Mouse (Mus musculus) R1 (cell line): ENCODE results near the gene Snapc4.

Experiments
- DNase-seq: peaks from one replicate; pipeline ENCODE4 v3.0.0-alpha.2; 2018; ENCODE audit warnings: low read depth, low spot score

Gene Snapc4

DNA sequence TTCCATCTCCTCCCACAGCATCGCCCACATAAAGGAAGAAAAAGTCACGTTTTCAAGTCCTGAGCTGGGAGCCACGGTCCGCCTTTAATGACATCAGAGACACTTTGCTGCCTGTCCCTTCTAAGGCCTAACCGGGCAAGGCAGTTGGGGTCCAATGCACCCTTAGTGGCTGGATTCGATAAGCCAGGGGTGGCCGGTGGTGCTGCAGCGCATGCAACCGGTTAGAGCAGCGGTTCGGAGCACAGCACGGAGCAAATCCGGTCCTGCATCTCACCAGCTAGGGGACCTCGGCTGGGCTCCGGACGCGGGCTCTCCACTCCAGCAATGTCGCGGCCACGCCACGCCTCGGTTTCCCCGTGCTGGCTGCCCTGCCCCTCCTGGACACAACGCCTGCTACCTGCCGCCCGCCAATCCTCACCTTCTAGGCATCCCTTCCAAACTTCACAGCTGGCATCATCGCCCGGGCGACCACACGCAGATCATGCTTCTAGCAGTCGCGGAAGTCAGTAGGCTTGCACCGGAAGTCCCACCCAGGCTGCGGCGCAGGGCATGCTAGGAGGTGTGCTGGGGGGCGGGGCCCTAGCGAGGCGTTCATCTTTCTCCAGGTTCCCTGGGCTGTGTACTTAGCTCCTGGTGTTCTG is at the start of gene Snapc4:
Gene Snapc4, minus strand, starts transcription at position 523 of the 641 bp plus-strand sequence.
- DNase-seq = peak; percentile 95

DNA sequence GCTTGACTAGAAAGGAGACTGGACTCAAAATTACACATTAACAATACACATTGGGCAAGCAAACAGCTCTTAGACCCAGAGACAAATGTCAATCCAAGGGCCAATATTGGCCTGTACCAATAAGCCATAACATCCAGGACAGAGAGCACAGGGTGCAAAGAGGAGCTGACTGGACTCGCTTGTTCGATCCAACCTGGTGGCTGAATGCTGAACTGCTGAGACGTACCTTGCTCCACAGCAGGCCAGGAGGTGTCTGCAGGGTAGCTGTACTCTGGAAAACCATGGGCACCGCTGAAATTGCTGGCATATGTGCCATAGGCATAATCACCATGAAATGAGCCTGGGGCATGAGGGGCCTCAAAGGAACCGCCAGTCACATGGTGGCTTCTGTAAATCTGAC is 49.4 kb upstream of the Snapc4 start:
- DNase-seq = no peak

DNA sequence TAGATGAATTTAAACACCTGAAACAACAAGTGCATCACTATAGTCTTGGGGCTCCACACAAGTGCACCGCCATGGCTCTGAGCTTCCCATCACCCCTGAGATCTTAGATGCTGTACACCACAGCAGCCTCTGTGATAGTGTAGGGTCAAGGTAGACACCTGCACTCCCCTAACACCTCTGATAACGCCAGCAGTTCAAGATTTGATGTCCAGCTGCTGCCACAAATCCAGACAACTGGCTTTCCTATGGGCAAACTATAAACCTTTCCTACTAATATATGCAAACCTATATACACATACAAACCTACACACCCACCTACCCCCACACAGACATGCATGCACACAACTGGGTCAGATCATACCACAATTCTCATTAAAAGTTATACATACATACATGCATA is 44.1 kb upstream of the Snapc4 start:
- no peak for DNase-seq

DNA sequence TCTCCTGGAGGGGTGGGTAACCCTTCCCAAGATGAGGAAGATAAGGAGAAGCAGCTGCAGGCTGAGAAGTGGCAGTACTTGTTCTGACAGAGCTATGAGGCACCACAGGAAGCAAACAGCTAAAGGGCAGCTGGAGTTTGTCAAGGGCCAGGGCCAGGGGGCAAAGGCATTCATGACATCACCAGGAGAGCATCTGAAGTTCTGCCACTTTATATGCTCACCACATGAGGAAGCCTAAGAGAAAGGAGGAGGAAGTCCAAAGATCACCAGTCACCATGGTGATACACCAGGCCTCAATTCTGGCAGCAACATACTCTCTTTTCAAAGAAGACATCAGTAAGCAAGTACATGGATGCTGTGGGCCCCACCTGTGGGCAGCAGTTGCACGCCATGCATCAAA is 42.6 kb upstream of the Snapc4 start:
- no peak for DNase-seq

DNA sequence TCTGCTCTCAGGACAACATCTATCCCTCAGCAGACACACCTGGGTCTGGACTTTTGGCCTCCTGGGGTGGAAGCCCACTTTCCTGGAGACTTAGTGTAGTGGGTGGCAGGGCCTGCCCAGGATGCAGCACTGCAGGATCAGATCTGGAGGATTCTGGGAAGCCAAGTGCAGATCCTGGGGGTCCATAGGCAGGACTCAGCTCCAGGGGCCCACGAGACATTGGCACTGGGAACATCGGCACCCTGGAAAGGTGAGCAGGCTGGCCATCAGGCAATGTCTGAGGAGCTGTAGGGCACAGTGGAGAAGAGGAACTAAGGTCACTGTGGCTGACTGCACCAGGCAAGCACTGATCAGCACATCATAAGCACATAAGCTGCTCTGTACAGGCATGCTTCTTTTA is 41.5 kb upstream of the Snapc4 start:
- no peak for DNase-seq

DNA sequence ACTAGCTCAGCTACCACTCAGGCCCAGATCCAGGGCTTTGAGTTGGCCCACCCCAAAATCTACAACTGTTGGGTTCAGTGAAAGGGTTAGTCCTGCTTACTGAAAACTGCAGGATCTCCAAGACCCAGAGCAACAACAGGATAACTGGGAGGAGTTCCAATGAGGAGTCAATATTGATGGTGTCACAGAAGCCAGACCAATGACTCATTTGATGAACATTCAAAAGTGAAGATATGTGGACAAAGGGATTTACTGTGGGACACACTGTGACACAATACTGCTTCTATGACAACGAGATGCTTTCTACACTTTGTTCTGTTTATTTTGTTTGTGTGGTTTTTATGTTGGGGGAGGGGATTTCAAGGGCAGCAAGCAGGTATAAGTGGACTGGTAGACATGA is 37.7 kb upstream of the Snapc4 start:
- DNase-seq = no peak

GRCm38 (mm10) chr2:26417066-26417465 is 36.6 kb upstream of the Snapc4 start:
- DNase-seq = no peak

DNA sequence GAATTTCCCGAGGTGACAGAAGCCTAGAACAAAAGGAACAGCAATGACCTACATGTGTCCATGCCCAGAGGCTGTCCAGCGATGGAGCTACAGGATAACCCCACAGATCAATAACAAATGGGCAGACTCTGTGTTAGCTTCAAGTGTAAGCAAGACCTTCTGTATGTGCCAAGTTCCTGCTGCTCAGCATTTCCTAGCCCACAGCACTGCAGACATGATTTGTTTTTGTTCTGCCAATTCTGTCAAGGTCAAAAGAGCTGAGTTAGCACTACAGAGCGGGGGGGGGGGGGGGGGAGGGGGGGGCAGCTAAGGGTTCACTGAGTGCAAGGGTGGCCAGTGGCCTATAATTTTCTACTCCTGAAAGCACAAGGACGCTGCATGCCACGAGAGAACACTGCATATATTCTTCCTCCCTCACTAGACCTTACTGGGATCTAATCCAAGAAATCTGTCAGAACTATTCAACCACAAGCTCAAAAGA is 30.5 kb upstream of the Snapc4 start:
- no peak for DNase-seq

DNA sequence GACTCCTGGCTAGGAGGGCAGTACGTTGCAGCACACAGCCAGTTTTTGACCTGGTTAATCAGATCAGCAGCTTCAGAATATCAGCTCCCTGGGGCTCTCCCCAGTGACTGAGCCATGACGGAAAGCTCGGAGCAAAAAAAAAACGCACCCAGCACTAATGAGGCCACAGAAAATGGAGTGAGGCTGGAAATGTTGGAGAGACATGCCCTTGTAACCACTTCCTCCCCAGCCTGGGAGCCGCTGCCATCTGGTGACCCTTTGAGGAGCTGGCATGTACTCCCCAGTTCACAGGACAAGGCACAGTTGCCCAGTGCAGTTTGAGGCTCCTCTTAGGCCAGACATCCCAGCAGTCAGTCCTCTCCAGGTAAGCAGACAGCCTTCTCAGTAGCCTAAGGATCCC is 29.6 kb upstream of the Snapc4 start:
- no peak for DNase-seq

DNA sequence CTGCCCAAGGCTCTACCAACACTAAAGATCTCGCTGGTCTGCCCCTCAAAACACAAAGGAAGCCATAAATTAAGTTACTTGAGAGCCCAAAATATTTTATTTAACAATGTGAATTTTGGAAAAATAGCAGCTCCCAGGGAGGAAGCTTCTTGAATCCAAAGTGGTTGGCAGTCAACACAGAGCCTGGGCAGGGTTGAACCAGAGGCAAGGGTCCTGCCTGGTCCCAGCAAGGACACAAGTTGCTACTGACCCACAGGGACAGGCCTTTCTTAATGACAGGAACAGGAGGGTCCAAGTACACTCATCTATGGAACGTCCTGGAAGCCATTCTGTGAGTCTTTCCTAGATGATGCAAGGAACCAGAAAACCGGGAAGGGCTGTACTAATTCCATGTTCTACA is 28.9 kb upstream of the Snapc4 start:
- no peak for DNase-seq

DNA sequence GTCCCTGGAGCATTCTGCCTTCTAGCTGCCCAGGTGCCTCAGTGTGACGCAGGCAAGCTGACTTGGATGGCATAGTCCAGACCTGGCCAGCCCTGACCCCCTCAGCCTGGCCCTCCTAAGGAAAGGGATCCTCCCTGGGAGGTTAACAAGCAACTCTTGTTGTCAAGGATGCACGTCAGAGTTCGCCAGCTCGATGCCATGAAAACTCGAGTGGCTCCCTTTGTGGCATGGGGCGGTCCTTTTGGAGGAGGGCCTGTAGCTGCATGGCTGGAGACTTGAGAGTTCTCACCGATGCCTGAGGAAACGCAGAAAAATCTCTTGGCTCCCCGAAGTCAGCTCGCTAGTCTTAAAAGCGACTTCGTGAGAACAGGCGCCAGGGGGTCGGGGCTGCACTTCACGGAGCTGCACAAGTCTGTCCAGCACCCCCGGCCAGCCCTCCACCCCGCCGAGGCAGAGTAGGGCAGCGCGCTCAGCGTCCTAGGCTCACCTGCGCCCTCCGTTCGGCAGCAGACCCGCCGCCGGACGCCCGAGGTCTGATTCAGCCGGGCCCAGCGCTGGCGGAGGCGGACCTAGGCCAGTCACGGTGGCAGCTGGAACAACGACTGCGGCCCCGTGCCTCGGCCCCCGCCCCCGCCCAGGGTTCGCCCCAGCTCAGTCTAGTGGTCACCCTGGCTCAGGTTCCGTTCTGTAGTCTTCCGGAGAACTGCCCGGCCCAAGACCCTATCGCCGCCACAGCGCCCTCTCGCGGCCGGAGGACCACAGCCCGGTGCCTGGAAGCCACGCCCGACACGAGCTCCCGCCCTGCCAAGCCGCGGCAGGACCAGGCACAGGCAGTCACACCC is 28.3 kb upstream of the Snapc4 start, which contains the start of gene Inpp5e:
Gene Inpp5e, minus strand, starts transcription at position 689 of the 842 bp plus-strand sequence.
- DNase-seq = peak; percentile 93

DNA sequence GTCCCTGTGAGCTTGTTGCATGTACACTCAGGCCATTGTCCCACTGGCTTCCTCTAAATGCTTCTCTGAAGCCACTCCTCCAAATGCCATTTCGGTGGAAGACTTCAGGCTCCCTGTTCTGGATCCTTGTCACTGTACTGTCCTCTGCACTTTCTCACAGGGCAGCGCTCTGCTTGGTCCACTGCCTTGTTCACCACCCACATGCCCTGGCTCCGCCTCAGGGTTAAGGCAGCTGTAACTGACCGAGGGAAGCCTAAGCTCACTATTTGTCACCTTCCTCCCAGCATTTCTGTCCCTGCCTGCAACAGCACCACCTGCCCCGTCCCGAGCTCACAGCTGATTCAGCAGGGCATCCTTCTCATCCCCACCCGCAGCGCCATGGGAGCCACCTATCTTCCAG is 22.9 kb upstream of the Snapc4 start:
- no peak for DNase-seq

DNA sequence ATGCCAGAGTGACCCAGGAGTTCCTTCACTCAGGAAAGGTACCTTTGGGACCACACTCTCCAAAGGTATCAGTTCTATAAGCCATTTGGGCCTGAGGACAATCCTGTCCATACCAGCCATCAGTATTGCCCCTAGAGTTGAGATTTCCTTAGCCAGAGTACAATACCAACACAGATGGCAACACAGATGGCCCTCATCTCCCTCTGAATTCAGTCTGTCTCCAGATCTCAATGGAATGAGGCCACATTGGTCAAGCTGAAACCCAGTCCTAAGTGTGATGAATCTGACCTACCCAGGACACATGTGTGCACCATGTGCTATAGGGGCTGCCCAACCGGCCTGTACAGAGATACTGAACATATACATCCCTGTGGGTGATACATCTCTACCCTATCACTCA is 21.8 kb upstream of the Snapc4 start:
- DNase-seq = no peak

GRCm38 (mm10) chr2:26401023-26401422 is 20.6 kb upstream of the Snapc4 start:
- DNase-seq = no peak

DNA sequence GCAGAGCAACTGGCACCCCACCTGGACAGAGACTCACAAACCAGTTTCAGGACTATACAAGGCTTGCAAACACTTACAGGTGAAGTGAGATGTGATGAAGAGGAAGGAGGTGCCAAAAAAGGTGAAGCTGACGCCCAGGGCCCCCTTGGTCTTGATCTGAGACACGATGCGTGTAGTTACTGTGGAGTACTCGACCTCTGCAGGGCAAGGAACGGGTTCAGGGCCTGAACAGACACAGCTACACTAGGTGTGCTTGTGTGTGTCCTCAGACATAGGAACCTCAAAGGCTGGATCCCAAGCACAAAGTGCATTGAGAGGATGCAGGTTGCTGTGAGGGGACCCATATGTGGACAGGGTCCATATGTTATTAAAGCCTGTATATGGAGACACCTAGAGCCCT is 19.8 kb upstream of the Snapc4 start:
- DNase-seq = no peak

DNA sequence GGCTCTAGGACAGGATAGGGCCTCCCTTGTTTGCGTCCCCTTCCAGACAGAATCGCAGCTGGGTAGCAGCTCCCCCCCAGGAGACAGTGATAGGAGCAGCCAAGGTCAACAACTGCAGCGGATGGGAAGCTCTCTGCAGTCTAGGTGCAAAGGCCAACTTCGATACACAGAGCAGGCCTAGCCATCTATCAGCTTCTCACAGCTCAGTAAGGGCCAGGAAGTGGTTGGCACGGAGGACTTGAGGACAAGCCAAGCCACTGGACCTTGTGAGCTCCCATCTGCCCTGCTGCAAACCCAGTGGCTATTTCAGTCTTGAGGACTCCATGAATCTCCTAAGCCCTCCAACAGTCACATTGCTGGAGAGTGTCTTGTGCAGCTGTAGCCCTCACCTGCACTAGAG is 19.2 kb upstream of the Snapc4 start:
- no peak for DNase-seq

DNA sequence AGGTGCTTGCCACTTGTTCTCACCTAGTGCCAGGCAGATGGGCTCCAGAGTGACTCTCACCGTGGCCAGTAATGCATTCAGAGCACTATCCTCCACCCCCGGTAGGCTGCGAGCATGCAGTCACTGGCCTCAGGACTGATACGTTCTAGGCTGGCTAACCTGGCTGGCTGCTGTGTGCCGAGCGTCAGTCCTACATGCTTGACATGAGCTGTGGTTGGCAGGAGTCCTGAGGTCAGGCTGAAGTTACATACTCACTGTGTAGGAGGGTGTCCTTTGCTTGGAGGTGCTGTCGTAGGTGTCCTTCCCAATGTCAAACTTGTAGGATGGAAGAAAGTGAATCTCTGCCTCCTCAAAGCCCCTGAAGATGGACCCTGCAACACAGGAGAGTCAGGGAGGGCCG is 18.5 kb upstream of the Snapc4 start:
- DNase-seq = no peak

DNA sequence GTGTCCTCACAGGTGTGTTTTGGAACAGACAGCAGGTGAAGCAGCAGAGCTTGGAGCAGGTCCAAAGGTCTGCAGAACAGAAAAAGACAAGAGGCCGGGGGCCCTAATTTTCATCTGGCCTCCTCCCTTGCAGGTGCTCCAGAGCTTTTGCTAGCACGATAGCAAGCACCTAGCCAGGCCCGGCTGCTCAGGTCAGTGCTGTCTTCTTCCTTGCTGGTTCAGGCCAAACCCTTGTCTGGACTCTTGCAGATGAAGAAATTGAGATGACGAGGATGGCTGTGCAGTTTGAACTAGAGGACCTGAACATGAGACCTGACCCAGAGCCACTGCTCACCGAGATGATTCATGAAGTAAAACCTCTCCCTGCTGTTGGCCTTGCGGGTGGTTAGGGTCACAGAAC is 11.2 kb upstream of the Snapc4 start:
- DNase-seq = no peak

DNA sequence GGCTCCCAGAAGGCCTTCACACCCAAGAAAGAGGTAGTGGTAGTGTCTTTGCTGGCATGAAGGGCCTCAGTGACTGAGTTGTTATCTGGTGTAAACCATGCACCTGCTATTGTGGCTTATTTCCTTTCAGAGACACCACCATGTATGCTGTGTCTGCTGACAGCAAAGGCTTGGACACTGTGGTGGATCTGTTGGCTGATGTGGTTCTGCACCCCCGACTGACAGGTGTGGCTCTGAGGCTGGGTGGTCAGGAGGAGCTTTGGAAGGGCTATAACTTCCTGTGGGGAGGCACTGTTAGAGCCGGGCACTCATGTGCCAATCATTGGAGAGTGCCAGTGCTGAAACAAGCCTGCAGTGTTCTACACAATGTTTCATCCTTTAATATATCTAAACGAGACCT is 10.5 kb upstream of the Snapc4 start:
- DNase-seq = no peak

- DNase-seq = peak; percentile 80
These were observed 8.8 kb upstream of the Snapc4 start, which contains the start of the genes Entr1 and Pmpca for GRCm38 (mm10) chr2:26389154-26389690. TSS of gene Entr1 (minus strand) at chr2:26389316. TSS of gene Pmpca (plus strand) at chr2:26389339.

- no peak for DNase-seq
These were observed 8.3 kb upstream of the Snapc4 start for GRCm38 (mm10) chr2:26388682-26389153.

DNA sequence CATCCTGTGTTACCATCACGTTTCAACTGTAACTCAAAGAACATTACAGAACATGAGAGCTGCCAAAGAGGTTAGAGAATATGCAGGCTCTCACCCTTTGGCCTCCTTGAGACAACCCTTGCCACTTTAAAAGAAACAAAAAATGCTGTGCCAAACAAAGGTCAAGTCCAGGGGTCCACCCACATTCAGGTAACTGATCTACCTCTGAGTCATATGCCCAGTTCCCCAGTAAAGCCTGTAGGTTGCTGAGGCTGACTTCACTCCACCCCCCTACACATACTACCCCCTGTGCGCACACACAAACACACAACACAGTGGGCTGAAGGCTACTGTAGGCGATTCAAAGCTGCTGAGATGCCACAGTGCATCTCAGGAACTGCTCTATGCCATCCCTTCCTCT is 7.3 kb upstream of the Snapc4 start:
- DNase-seq = no peak
